Mouse (Mus musculus) hindbrain, embryonic 11.5 days (tissue): ENCODE measurements at regions not wholly inside any gene's neighbourhood (a gene's known extent, or its start where the extent isn't known, plus 50 kb on each side); places are given as distances from the start of the nearest gene placed in this dataset.

Experiments used
- ATAC-seq: fragments of 200-750 bp; cut with Nextera tagmentation; 2 replicates; pipeline ENCODE4 v1.8.0; 2017; ENCODE audit warnings: mild to moderate bottlenecking, moderate TSS enrichment, moderate library complexity; ENCODE audit not compliant: low FRiP score
- DNase-seq: peaks from one replicate; pipeline ENCODE4 v3.0.0-alpha.2; 2015; ENCODE audit warnings: low spot score
- H3K27ac ChIP-seq: fragments of 300-500 bp; sonication (generic); 2 replicates; pipeline ENCODE4 v1.5.1; 2014; ENCODE audit warnings: mild to moderate bottlenecking, low read depth, low read length
- H3K27me3 ChIP-seq: fragments of 300-500 bp; sonication (generic); 2 replicates; pipeline ENCODE4 v1.6.1; 2014; ENCODE audit warnings: mild to moderate bottlenecking, low read length, moderate library complexity, mixed read lengths; ENCODE audit not compliant: control insufficient read depth, insufficient read depth
- H3K36me3 ChIP-seq: fragments of 300-500 bp; sonication (generic); 2 replicates; pipeline ENCODE4 v1.6.1; 2014; ENCODE audit warnings: mild to moderate bottlenecking, low read length, moderate library complexity, mixed read lengths; ENCODE audit not compliant: control insufficient read depth, insufficient read depth
- H3K4me1 ChIP-seq: fragments of 300-500 bp; sonication (generic); replicated peaks from 2 replicates; pipeline ENCODE4 v1.6.1; 2014; ENCODE audit warnings: low read length, mixed read lengths; ENCODE audit not compliant: control insufficient read depth, insufficient read depth
- H3K4me2 ChIP-seq: fragments of 300-500 bp; sonication (generic); replicated peaks from 2 replicates; pipeline ENCODE4 v1.6.1; 2014; ENCODE audit warnings: mild to moderate bottlenecking, low read depth, low read length
- H3K4me3 ChIP-seq: fragments of 300-500 bp; sonication (generic); 2 replicates; pipeline ENCODE4 v1.5.1; 2014; ENCODE audit warnings: low read depth, low read length
- H3K9ac ChIP-seq: fragments of 300-500 bp; sonication (generic); 2 replicates; pipeline ENCODE4 v1.6.1; 2014; ENCODE audit warnings: low read depth, low read length
- H3K9me3 ChIP-seq: fragments of 300-500 bp; sonication (generic); 2 replicates; pipeline ENCODE4 v1.6.1; 2016; ENCODE audit warnings: low read length; ENCODE audit not compliant: control insufficient read depth
- WGBS: fragments of 180-500 bp; shearing (Covaris S2); extraction: QIAGEN DNeasy Blood & Tissue Kit; methylation state at CpG from one replicate; pipeline ENCODE4 v1.1.7; 2014; 5-methylcytosine and 5-hydroxymethylcytosine counted together

- Histone ChIP-seq H3K27me3 (no peaks in the 10 kb centered on the region), H3K4me2 (no peak overlapping the region), H3K27ac (no peak overlapping the region), H3K4me3 (no peak overlapping the region), H3K9ac (no peak overlapping the region), H3K36me3 (no peaks in the 10 kb centered on the region), H3K9me3 (no peaks in the 10 kb centered on the region), H3K4me1 (no peaks in the 10 kb centered on the region)
- WGBS: 78% methylated on average over 2 of the region's 2 CpGs
- no peak for ATAC-seq
- DNase-seq: no peak
Observed at GRCm38 (mm10) chr1:18849038-18849437, 253.8 kb upstream of the Tfap2d start.

- no peak overlapping the region for H3K4me2 ChIP-seq
- H3K36me3 ChIP-seq: no peaks in the 10 kb centered on the region
- no peak overlapping the region for H3K9ac ChIP-seq
- no peaks in the 10 kb centered on the region for H3K4me1 ChIP-seq
- DNase-seq (no peak), ATAC-seq (no peak)
- no peaks in the 10 kb centered on the region for H3K27me3 ChIP-seq
- no peak overlapping the region for H3K4me3 ChIP-seq
- 86% methylated on average over 3 of the region's 3 CpGs for WGBS
- no peaks in the 10 kb centered on the region for H3K9me3 ChIP-seq
- H3K27ac ChIP-seq: no peak overlapping the region
Observed at GRCm38 (mm10) chr1:18857457-18857856, 245.4 kb upstream of the Tfap2d start.

- DNase-seq: no peak
- Histone ChIP-seq H3K4me2 (no peak overlapping the region), H3K27ac (no peak overlapping the region), H3K9ac (no peak overlapping the region), H3K27me3 (no peaks in the 10 kb centered on the region), H3K9me3 (no peaks in the 10 kb centered on the region), H3K36me3 (no peaks in the 10 kb centered on the region), H3K4me1 (no peaks in the 10 kb centered on the region), H3K4me3 (no peak overlapping the region)
- no peak for ATAC-seq
- WGBS: 85% methylated on average over 1 of the region's 1 CpGs
Observed at GRCm38 (mm10) chr1:18903266-18903665, 199.6 kb upstream of the Tfap2d start.

- DNase-seq (no peak), ATAC-seq (no peak)
- H3K27ac ChIP-seq: no peak overlapping the region
- WGBS: 73% methylated on average over 4 of the region's 4 CpGs
- no peak overlapping the region for H3K4me2 ChIP-seq
- H3K9ac ChIP-seq: no peak overlapping the region
- no peaks in the 10 kb centered on the region for H3K27me3 ChIP-seq
- no peaks in the 10 kb centered on the region for H3K9me3 ChIP-seq
- no peaks in the 10 kb centered on the region for H3K4me1 ChIP-seq
- no peaks in the 10 kb centered on the region for H3K36me3 ChIP-seq
- no peak overlapping the region for H3K4me3 ChIP-seq
Observed at GRCm38 (mm10) chr1:18903696-18904095, 199.1 kb upstream of the Tfap2d start.

- H3K36me3 ChIP-seq: no peaks in the 10 kb centered on the region
- WGBS: 58% methylated on average over 4 of the region's 4 CpGs
- H3K4me2 ChIP-seq: no peak overlapping the region
- peak; percentile 81 for ATAC-seq
- H3K4me3 ChIP-seq: no peak overlapping the region
- DNase-seq: peak; percentile 3
- H3K9me3 ChIP-seq: no peaks in the 10 kb centered on the region
- H3K9ac ChIP-seq: no peak overlapping the region
- H3K27ac ChIP-seq: no peak overlapping the region
- no peaks in the 10 kb centered on the region for H3K4me1 ChIP-seq
- no peaks in the 10 kb centered on the region for H3K27me3 ChIP-seq
Observed at GRCm38 (mm10) chr1:18911578-18911977, 191.2 kb upstream of the Tfap2d start.

GRCm38 (mm10) chr1:18956276-18956675 lies 146.5 kb upstream of the Tfap2d start:
- H3K4me1 ChIP-seq: no peaks in the 10 kb centered on the region
- DNase-seq (no peak), ATAC-seq (no peak)
- H3K36me3 ChIP-seq: no peaks in the 10 kb centered on the region
- no peak overlapping the region for H3K4me3 ChIP-seq
- no peak overlapping the region for H3K4me2 ChIP-seq
- WGBS: 86% methylated on average over 1 of the region's 1 CpGs
- no peaks in the 10 kb centered on the region for H3K9me3 ChIP-seq
- no peak overlapping the region for H3K27ac ChIP-seq
- H3K27me3 ChIP-seq: no peaks in the 10 kb centered on the region
- no peak overlapping the region for H3K9ac ChIP-seq

GRCm38 (mm10) chr1:18956975-18957374 lies 145.8 kb upstream of the Tfap2d start:
- no peak overlapping the region for H3K9ac ChIP-seq
- H3K4me3 ChIP-seq: no peak overlapping the region
- no peaks in the 10 kb centered on the region for H3K36me3 ChIP-seq
- no peaks in the 10 kb centered on the region for H3K4me1 ChIP-seq
- no peaks in the 10 kb centered on the region for H3K27me3 ChIP-seq
- 75% methylated on average over 6 of the region's 6 CpGs for WGBS
- no peak overlapping the region for H3K4me2 ChIP-seq
- no peak overlapping the region for H3K27ac ChIP-seq
- H3K9me3 ChIP-seq: no peaks in the 10 kb centered on the region
- no peak for DNase-seq
- no peak for ATAC-seq

GRCm38 (mm10) chr1:18961464-18961863 lies 141.4 kb upstream of the Tfap2d start:
- Histone ChIP-seq H3K36me3 (no peaks in the 10 kb centered on the region), H3K4me2 (no peak overlapping the region), H3K9ac (no peak overlapping the region), H3K4me3 (no peak overlapping the region), H3K9me3 (no peaks in the 10 kb centered on the region), H3K27me3 (no peaks in the 10 kb centered on the region), H3K4me1 (no peaks in the 10 kb centered on the region), H3K27ac (no peak overlapping the region)
- peak; percentile 33; the same call in 1 of the 2 replicates for ATAC-seq
- no peak for DNase-seq
- WGBS: 64% methylated on average over 9 of the region's 9 CpGs

GRCm38 (mm10) chr1:18961889-18962288 lies 140.9 kb upstream of the Tfap2d start:
- H3K27me3 ChIP-seq: no peaks in the 10 kb centered on the region
- ATAC-seq: no peak
- H3K9ac ChIP-seq: no peak overlapping the region
- no peak overlapping the region for H3K4me2 ChIP-seq
- H3K4me1 ChIP-seq: no peaks in the 10 kb centered on the region
- no peak for DNase-seq
- H3K27ac ChIP-seq: no peak overlapping the region
- H3K4me3 ChIP-seq: no peak overlapping the region
- H3K9me3 ChIP-seq: no peaks in the 10 kb centered on the region
- WGBS: 88% methylated on average over 3 of the region's 3 CpGs
- no peaks in the 10 kb centered on the region for H3K36me3 ChIP-seq
